In the genomic region with DNA sequence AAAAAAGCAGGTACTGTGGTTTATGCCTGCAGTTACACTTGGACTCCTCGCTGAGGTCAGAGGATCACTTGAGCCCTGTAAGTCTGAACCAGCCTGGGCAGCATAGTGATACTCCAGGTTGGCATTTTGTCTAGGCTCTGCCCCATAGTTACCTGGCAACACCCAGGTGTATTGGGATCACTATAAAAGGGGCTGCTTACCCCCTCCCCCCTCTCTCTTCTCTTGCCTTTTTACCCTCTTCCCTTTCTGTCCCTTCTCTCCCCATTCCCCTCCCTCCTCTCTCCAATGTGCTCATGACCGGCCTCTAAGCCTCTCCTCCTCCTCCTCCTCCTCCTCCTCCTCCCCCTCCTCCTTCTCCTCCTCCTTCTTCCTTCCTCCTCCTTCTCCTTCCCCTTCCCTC, we compare ENCODE assay signal across 15 mouse cellular contexts.
"Had no signal": no experiment of that assay in that cellular context is flagged by ENCODE, and none has a peak within 500 bp of the region (broad histone marks: within the 10 kb centered on the region; RNA-seq: fewer than 3 reads in every experiment).

No protein-coding gene starts in this region.

- H3K27me3 ChIP-seq: neural tube, embryonic 13.5 days; neural tube, embryonic 15.5 days; stomach, embryonic 15.5 days had no signal

- H3K9me3 ChIP-seq: neural tube, embryonic 13.5 days; neural tube, embryonic 15.5 days; stomach, embryonic 15.5 days had no signal

- DNase-seq: retina, postnatal 1 day; right cerebral cortex, adult 18-20 months; right cerebral cortex, postnatal 14 days; right cerebral cortex, postnatal 25 days; right cerebral cortex, postnatal 4 days; spleen, adult 18-20 months; thymus, adult 18-20 months; thymus, adult 2 months; thymus, postnatal 14 days; thymus, postnatal 25 days; thymus, postnatal 36 days had no signal

- H3K9ac ChIP-seq: neural tube, embryonic 13.5 days; neural tube, embryonic 15.5 days; stomach, embryonic 15.5 days had no signal

- H3K4me1 ChIP-seq: stomach, embryonic 15.5 days had no signal

- H3K27ac ChIP-seq: neural tube, embryonic 13.5 days; neural tube, embryonic 15.5 days; stomach, embryonic 15.5 days; stomach, postnatal 0 days had no signal

- H3K4me2 ChIP-seq: neural tube, embryonic 13.5 days; neural tube, embryonic 15.5 days; stomach, embryonic 15.5 days had no signal

- H3K36me3 ChIP-seq: neural tube, embryonic 13.5 days; neural tube, embryonic 15.5 days; stomach, embryonic 15.5 days had no signal

- H3K4me3 ChIP-seq: neural tube, embryonic 13.5 days; neural tube, embryonic 15.5 days; stomach, embryonic 15.5 days had no signal
